Mouse (Mus musculus): Measurements from ENCODE around the gene Mapk7. TPM values are rescaled to one million over a fixed set of nuclear protein-coding genes. Genes with fewer than 3 reads are reported as not detected.
A peak's percentile ranks its signal among the peaks of the same experiment; 100 is the strongest.

Gene Mapk7
- total RNA-seq, 2 experiments from 2014 or later, result 2.0 to 2.1 TPM

GRCm38 (mm10) chr11:61493525-61494128 is 579 bp downstream of the Mapk7 start:
- peak; percentile 78 for ATAC-seq (replicated peaks; ENCODE audit: low FRiP score, poor library complexity, severe bottlenecking)

DNA sequence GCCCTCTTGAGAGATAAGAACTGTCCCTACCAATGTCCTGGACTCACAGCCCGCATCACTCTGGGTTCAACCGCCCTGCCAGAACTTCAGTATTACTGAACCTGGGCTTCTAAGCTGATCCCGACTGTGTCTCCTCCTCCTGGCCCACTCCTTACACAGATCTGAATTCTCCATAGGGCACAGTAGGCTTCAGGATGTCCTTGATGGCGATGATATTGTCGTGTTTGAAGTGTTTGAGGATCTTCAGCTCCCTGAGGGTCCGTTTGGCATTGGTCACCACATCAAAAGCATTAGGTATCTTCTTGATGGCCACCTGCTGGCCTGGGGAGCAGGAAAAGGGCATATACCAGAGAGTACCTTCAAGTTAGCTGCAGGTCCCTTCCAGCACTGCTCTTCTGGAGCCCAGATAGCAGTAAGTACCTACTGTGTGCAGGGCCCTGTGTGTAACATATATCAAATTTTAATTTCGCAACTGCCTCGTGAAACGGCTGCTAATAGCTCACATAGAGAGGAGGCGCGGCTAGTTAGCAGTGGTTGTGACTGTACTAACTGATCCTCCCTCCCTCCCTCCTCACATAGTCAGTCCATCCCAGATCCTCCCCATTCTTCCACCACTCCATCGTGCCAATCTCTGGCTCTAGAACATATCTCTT is 1.3 kb downstream of the Mapk7 start:
- no peak for ATAC-seq (replicated peaks; ENCODE audit: low FRiP score, poor library complexity, severe bottlenecking)

DNA sequence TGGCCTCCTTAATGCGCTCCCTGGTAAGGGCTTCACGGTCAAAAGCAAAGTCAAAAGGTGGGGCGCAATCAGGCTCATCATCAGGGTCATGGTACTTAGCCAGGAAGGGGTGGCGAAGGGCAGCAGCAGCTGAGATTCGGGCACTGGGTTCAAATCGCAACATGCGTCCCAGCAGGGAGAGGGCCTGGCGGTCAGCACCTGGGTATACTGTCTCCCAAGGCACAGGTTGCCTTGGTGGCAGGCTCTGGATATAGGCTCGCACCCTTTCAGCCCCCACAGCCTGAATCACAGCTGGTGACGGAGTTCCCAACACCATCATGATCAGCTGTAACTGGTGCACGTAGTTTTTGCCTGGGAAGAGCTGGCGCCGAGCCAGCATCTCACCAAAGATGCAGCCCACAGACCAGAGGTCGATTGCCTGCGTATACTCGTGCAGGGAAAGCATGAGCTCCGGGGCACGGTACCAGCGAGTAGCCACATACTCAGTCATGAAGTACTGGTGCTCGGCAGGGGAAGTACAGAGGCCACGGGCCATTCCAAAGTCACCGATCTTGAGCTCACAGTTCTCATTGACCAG is 3.2 kb downstream of the Mapk7 start:
- no peak for ATAC-seq (replicated peaks; ENCODE audit: low FRiP score, poor library complexity, severe bottlenecking)

- ATAC-seq (replicated peaks; ENCODE audit: low FRiP score, poor library complexity, severe bottlenecking), result no peak
Measured at GRCm38 (mm10) chr11:61489874-61490273, 4.3 kb downstream of the Mapk7 start.

DNA sequence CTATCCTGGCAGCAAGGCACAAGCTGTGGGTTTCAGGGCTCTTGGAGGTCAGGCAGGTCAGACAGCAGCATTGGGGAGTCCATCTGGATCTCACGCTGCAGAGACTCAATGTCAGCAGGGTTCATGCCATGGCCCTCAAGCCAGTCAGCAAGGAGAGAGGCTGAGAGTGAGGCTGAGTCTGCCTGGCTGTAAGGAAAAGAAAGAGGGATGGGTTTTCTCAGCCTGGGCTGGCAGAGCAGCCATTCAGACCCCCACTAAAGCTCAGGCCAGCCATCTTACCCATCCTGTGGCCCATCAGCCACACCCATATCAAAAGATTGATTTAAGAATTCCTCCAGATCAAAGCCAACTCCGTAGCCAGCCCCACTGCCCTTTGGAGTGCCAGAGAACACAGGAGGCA is 5.1 kb downstream of the Mapk7 start:
- no peak for ATAC-seq (replicated peaks; ENCODE audit: low FRiP score, poor library complexity, severe bottlenecking)

GRCm38 (mm10) chr11:61487936-61488335 is 6.3 kb downstream of the Mapk7 start:
- ATAC-seq (replicated peaks; ENCODE audit: low FRiP score, poor library complexity, severe bottlenecking), result no peak

DNA sequence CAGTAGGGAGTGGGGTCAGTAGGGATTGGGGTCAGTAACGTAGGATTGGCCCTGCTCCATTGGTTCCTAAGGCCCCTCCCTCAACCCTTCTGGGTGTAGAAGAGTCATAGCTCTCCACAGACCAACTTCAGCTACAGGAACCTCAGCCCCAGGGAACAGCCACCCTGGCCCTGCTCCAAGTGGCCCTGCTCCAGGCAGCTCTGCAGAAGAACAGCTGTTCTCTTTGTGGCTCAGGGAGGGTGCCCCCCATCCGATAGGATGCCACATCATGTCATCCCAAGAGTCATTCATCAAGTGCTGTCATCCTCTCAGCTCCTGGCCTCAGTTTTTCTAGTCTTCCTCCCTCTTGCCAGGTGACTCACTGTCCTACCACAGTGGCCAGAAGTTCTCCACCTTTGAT is 6.8 kb downstream of the Mapk7 start:
- ATAC-seq (replicated peaks; ENCODE audit: low FRiP score, poor library complexity, severe bottlenecking), result no peak

GRCm38 (mm10) chr11:61486458-61487219 is 7.6 kb downstream of the Mapk7 start:
- no peak for ATAC-seq (replicated peaks; ENCODE audit: low FRiP score, poor library complexity, severe bottlenecking)

GRCm38 (mm10) chr11:61485541-61486457 is 8.4 kb downstream of the Mapk7 start:
- no peak for ATAC-seq (replicated peaks; ENCODE audit: low FRiP score, poor library complexity, severe bottlenecking)

DNA sequence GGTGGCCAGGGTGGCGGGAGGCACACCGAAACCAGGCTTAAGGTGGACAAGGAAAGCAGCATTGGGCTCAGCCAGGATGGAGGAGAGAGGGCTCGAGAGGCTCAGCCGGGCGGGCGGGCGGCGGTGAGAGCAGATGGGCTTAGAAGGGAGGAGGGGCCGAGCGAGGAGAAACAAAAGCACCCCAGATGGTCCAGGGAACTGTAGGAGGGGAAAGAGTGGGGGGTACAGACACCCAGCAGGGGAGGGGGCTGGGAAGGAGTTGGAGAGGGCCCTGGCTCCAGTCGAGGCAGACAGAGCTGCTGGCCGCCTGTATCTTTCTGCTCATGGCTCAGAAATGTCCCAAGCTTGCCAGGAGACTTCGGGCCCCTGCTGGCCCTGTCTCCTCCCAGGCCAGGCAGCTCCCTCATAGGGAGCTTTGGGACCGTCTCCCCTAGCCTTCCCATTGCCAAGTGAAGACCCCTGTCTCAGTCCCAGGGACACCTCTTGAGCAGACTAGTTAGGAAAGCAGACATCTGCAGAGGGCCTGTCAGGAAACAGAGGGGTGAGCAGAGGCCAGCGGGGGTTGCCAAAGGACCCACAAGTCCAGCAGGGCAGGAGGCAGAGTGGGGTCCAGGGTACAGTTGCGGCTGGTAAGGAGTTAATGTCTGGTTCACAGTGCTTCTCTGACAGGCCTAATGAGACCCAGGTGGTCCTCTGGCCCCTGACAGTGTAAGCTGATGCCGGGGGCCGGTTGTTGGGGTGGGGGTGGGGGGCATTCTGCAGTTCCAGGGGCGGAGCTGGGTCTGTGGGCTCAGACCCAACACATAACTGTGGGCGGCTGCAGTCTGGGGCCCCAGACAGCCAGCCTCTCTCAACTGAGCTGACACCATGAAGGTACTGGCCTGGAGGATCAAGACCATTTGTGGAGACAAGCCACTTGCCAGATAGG is 9.3 kb downstream of the Mapk7 start, which contains the start of gene Mfap4:
Mfap4 (plus strand) TSS at position 819 of the 928 bp plus-strand sequence.
- no peak for ATAC-seq (replicated peaks; ENCODE audit: low FRiP score, poor library complexity, severe bottlenecking)

- no peak for ATAC-seq (replicated peaks; ENCODE audit: low FRiP score, poor library complexity, severe bottlenecking)
Measured at GRCm38 (mm10) chr11:61484256-61484612, 10.0 kb downstream of the Mapk7 start.

DNA sequence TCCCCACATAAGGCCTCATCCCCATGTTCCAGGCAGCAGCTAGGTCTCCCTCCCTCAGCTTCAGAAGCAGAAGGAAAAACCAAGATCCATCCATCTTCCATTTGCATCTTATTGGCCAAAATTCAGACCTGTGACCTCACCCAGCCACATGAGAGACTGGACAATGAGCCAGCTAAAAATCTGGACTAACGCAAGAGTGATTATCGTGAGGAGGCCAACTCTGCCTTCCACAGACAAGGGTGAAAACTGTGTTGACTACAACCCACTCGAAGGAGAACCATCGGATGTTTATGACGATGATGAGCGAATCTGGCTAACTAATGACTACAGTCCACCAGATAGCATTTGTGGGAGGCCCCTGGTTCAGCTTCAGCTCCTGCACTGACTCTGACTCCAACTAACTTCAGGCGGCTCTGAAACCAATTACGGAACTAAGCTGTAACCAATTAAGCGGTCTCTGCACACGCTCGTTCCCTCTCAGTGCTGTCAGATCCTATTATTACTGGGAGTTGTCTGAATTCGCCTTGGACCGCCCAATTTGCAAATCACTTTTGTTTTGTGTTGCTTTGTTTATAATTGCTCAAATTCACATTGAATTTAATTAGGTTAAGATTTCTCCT is 10.9 kb downstream of the Mapk7 start:
- ATAC-seq (replicated peaks; ENCODE audit: low FRiP score, poor library complexity, severe bottlenecking), result no peak

DNA sequence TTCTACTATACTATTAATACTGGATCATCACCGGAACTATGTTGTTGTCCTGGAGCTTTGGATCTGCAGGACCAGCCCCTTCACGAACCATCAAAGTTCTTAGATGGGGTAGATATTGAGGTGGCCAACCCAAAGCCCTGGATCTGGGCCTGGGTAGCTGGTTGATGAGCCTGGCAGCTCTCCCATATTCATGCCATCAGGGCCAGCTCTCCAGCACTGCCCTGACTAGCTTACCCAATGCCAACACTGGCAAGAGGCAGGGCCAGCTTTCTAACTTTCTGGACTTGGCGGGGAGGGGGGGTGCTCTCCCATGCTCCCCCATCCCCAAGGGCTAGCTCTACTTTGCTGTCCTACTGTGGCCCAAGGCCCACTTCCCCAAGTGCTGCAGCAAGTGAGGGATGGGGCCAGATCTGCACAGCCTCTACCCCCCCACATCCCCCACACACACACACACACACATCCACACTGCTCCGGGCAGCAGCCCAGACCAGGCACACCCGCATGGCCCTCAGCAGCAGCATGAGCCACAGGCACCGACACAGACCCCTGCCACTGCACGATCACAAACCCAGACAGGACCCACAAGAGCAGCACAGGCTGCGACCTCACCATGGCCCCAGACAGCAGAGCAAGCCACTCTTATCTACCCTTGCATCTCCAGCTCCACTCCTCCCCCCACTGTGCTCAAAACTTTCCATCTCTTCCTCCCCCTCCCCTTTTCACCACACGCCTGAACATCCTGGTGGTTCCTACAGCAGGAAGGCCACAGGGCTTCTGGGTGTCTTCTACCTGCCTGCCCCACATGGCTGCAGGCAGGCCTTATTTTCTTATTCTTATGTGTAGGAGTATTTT is 12.7 kb downstream of the Mapk7 start:
- no peak for ATAC-seq (replicated peaks; ENCODE audit: low FRiP score, poor library complexity, severe bottlenecking)

- ATAC-seq (replicated peaks; ENCODE audit: low FRiP score, poor library complexity, severe bottlenecking), result no peak
Measured at GRCm38 (mm10) chr11:61478788-61479187, 15.4 kb downstream of the Mapk7 start.

DNA sequence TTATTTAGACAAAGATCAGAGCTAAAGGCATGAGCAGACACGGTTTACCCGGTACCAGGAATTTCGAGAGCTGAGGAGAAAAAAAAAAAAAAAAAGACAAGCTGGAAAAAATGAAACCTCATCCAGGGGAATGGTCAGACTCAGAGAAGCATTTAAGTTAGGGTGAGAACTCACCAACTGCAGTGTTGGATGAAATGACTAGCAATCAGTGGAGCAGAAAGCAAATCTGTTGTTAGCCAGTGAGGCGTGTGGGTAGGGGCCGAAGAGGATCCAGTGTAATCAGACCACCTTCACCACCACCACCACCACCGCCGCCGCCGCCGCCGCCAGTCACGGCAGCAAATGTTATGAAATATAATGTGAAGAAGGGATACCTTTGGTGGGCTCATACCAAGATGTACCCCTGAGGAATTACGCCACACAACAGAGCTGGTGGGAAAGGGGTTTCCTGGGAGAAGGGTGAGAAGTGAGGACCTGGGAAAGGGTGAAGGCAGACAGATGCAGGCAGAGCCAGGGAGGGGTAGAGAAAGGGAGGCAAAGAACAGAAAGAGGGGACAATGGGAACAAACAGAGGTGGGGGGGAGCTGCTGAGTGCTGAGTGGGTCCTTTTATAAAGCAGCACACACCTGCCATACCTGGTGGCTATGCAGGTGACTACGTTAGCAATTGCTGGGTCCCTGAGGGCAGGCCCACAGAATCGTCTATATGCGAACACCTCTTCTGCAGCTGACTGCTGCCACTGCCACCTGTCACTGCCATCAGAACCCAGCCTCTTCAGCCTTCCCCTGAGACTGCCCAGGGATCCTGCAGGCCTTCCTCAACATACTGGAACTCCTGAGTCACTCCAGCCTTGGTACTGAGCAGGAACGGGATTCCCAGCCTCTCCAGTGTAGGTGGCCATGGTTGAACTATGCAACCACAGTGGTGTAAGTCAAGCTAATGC is 16.4 kb downstream of the Mapk7 start:
- ATAC-seq (replicated peaks; ENCODE audit: low FRiP score, poor library complexity, severe bottlenecking), result no peak

DNA sequence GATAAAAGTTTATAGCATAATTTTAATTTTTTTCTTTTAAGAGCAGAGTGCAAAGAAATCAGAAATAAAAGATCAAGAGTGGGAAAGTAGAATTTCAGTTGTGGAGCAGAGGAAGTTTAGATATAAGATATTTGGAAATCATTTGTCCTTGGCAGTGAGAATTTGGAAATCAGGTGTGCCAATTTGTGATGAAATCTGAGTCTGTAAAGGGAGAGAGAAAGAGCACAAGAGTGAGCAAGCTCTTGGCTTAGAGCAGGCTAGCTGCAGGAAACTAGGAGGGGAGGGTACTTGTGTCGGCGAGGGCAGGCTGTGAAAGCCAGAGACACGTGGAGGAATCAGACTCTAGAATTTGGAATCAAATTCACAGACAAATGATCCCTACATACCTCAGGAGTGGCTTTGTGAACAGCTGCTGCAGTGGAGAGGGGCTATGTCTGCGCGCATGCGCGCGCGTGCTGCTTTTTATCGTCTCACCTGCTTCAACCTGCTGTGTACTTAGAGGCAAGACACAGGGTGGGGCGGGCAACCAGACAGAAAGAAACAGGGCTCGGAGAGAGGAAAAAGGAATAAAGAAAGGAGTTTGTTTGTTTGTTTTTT is 17.3 kb downstream of the Mapk7 start:
- ATAC-seq (replicated peaks; ENCODE audit: low FRiP score, poor library complexity, severe bottlenecking), result no peak
